Mouse (Mus musculus): ENCODE results near the gene Dbi.

DNA sequence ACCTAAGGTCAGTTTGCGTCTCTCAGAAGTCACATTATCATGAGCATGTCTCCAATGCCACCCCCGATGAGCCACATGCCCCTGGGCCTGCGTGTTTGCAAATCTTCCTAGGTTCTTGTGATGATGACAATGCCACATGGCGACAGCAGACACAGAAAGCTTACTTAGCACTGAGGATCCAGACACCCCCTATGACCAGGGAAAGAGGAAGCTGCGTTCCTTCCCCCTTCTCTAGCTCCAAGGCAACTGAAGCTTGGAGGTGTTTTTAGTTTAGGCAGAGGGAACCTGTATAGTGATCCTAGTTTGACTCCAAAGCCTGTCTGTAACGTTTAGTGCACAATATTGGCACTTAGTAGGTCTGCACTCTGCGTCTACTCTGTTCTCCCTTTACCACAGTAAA lies 49.4 kb upstream of the Dbi start:
- TF ChIP-seq POLR2A (IDR thresholded peaks at IDR 0.05; ENCODE audit: borderline replicate concordance, insufficient read depth, low read length): no peak
- no peak for TF ChIP-seq CTCF (IDR thresholded peaks at IDR 0.05; ENCODE audit: borderline replicate concordance, insufficient read depth, low read depth, low read length)
